Mouse (Mus musculus): ENCODE measurements around the gene Slc7a14. TPM values are rescaled to one million over a fixed set of nuclear protein-coding genes. Genes with fewer than 3 reads are reported as not detected.

The Slc7a14 gene
- under 1 TPM; 0.09 to 0.20 TPM for total RNA-seq (2023)

GRCm38 (mm10) chr3:31309934-31310787 is at the start of gene Slc7a14:
Slc7a14 (minus strand) TSS chr3:31310378.

Other genes starting within 250 kb of the Slc7a14 start
- 10 to 100 TPM; 47.1 to 62.9 TPM for gene Skil, start 215.3 kb downstream of the Slc7a14 start, total RNA-seq (2023)
- gene Cldn11, start 160.5 kb downstream of the Slc7a14 start, total RNA-seq (2023) = not detected

All from neutrophil, adult 59 days (primary cell).